Mouse (Mus musculus) urinary bladder, postnatal 14 days (tissue): Measurements from ENCODE around the gene Gna12.
A peak's percentile ranks its signal among the peaks of the same experiment; 100 is the strongest.

Experiments used
- DNase-seq: peaks from one replicate; pipeline ENCODE4 v3.0.0; 2021; ENCODE audit warnings: low spot score

Gene Gna12

DNA sequence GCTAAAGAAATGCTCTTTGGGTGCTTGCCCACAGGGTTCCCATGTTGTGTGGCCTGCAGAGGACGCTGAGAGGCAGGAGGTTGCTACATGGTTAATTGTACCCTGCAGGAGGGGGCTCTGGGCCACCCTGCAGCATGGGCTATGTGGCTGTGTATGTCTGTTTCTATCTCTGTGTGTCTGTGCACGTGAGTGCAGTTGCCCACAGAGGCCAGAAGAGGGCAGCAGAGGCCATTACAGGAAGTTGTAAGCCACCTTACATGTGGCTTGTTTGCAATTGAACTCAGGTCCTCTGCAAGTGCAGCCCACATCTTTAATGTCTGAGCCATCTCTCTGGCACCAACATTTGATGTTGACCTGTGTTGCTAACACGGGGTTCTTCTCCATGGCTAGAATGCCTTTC is 77.6 kb downstream of the Gna12 start:
- DNase-seq: no peak

DNA sequence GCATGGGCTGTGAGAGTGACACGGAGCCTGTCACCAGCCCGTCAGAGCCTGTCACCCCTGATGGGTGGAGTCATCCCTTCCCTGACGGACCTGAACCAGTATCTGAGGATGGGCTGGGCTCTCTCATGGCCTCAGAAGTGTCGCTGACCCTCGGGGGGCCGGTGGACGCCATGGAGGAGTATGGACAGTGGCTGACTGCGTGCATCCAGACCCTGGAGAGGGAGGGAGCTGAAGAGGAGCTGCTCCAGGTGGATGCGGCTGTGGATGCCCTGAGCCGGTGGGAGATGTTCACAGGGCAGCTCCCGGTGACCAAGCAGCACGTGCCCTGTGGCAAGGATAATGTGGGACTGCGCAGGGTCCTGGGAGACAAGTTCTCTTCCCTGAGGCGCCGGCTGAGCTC is 78.2 kb downstream of the Gna12 start:
- DNase-seq: no peak

DNA sequence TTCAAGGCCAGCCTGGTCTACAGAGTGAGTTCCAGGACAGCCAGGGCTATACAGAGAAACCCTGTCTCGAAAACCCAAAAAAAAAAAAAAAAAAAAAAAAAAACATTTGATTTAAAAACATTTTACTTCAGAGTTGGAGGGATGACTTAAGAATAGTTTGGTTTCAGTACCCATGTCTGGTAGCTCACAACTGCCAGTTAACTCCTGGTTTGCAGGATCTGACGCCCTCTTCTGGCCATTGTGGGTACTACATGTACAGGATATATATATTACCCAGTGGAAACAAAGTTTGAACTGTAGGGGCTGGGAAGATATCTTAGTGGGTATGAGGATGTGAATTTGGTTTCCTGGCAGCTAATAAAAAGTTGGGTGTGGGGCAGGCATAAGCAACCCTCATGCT is 79.3 kb downstream of the Gna12 start:
- no peak for DNase-seq

DNA sequence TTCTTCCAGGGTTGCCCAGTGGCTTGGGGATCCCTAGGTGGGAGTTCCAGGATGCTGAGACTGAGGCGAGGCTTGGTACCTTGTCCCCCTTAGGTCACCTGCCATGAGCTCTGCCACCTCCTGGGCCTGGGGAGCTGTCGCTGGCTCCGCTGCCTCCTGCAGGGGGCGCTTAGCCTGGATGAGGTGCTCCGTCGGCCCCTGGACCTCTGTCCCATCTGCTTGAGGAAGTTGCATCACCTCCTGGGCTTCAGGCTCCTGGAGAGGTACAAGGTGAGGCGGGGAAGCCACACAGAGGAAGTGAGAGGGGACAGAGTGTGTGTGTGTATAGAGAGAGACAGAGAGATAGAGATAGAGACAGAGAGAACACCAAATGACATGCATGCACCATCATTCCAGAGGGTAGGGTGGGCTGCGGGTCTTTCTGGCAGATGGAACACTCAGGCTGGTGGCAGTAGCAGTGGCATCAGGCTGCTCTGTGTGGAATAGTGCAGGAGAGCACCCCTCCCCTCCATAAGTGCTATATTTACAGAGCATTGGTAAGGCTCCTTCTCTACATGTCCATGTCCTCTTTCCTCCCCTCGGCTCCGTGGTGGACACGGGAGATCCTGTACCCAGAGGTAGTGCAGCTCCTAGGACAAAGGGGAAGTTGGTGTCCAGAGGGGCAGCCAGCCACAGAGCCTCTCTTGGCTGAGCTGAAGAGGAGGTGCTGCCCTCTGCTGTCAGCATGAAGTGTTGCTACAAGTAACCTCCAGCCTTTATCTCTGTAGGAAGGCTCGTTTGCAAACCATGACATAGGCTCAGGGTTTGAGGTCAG is 81.0 kb downstream of the Gna12 start:
- DNase-seq: peak; percentile 79

DNA sequence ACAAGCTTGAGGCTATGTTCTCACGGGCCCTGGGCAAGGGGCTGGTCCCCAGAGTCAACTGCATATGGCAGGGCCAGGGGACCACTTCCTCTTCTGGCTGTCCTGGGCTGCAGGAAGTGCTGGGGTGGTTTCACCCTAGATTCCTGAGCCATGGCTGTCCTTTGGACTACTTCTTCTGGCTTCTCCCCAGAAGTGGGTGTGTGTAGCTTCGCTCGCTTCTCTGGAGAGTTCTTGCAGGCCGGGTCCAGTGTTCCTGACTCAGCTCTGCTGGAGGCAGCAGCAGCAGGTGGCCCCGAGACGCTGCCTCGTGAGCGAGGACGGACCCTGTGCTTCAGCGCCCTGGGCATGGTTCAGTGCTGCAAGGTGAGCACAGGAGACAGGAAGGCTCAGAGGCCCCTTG is 81.8 kb downstream of the Gna12 start:
- peak; percentile 22 for DNase-seq

DNA sequence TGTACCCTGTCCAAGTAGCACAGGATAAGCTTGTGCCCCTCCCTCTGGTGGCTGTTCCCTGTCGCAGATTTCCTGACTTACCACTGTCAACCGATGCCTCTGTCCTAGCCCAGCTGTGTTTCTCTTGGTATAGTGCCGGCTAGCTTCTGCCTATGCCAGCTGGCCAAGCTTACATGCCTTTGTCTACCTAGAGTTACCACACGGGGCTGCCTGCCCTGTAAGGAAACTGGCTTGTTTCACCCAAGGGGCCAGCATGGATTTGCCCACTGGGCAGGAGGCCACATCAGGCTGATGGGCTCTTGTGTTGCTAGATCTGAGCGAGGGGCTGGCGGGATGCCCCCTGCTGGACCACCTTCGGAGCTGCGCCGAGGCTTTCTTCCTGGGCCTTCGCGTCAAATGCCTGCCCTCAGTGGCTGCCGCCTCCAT is 86.5 kb downstream of the Gna12 start:
- no peak for DNase-seq

DNA sequence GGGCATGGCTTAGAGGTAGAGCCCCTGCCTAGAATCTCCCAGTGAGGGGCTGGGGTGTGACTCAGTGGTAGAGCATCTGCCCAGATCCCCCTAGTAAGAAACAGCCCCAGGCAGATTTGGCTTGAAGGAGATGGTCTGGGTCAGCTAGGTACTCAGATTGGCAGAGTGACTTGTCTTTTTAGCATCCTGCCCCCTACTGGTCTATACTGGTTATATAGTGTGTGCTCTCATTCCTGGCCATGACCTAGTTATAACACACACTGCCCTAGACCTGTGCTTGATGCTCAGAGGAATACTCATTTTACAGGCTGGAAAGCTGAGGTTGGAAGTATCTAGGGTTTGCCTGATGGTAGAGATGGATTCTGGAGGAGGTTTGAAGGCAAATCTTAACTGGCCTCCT is 88.4 kb downstream of the Gna12 start:
- DNase-seq: no peak

DNA sequence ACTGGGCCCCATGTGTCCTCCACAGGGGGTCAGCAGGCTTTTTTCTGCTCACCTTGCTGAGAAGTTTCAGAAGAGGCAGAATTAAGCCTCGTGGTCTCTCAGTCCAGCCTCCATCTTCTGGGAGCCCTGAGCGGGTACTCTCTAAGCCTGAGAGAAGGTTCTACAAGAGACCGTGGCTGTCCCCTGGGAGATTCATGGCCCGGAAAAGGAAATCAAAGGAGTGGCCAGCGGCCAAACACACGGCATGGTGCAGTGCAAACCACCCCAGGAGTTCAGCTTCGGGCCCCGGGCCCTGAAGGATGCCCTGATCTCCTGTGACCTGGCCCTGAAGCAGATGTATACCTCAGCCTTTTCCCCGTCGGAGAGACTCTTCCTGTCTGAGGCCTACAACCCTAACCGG is 89.2 kb downstream of the Gna12 start:
- no peak for DNase-seq

DNA sequence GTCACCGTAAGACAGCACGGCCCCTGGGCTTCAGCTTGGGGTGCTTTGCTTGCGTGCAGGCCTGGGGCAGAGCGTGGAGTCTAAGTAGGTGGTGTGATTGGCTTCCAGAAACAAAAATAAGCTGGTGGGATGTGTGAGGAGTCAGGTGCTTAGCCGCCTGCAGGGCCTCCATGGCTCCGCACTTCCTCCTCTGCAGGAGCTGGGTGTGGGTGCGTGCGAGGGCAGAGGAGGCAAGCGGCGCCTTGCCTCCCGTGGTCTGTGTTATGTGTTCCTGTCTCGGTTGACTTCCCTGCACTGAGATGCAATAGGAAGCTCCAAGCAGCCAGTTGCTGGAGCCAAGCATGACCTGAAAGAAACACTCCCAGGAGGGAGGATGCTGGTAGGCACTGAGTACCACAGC is 90.4 kb downstream of the Gna12 start:
- no peak for DNase-seq

DNA sequence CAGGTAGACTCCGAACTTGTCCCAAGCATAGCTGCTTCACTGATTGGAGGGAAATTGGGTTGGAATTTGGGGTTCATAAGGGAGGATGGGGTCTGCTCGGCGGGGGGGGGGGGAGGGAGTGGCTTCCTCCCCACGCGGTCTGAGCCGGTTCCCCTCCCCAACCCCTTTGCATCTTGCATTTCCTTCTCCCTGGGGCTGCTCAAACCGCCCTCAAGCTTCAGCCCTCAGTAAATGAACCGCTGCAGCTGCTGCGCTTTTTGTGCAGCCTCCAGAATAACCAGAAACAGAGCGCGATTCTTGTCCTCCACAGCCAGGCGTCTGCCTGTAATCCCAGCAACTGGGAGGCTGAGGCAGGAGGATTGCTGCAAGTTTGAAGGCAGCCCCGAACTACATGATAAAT is 94.1 kb downstream of the Gna12 start:
- DNase-seq: no peak

DNA sequence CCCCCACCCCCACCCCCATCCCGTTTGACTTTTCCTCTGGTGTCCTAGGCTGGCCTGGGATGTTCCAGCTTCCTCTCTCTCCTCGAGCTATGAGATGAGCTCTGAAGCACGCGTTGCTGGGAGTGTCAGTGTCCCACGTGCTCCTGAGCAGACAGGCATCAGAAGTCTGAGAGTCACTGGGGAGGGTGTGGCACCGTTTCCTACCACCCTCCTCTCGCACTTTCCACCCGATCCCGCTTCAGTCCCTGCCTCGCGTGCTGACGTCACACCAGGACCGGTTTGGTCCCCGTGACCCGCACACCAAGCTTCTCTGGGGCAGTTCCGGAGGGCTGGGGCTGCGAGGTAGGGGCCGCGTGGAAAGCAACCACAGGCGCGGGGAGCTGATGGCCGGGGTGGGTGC is 94.9 kb downstream of the Gna12 start:
- DNase-seq: peak; percentile 33

DNA sequence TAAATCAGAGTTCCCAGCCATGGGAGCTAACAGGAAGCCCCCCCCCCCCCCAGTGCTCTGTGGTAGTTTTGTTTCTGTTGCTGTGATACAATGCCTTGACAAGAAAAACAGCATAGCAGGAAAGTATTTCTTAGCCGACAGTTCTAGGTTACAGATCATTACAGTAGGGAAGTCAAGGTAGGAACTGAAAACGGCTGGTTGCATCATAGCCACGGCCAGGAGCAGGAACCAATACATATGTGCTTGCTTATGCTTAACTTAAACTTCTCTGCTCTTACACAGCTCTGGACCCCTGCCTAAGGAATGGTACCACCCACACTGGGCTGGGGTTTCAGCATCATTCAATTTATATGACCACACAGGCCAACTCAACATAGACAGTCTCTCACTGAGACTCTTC is 96.9 kb downstream of the Gna12 start:
- DNase-seq: no peak

DNA sequence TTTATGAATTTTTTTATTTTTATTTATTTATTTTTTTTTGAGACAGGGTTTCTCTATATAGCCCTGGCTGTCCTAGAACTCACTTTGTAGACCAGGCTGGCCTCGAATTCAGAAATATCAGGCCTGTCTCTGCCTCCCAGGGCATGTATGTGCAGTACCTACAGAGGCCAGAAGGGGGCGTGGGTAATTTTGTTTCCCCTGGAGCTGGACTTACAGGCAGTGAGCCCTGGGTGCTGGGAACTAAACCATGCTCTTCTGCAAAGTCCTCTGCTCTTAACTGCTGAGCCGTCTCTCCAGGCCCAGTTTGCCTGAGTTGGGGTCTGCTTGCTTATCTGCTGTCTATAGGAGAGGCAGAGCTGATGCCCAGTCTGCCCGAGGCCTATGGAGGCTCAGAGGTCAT is 98.0 kb downstream of the Gna12 start:
- no peak for DNase-seq

DNA sequence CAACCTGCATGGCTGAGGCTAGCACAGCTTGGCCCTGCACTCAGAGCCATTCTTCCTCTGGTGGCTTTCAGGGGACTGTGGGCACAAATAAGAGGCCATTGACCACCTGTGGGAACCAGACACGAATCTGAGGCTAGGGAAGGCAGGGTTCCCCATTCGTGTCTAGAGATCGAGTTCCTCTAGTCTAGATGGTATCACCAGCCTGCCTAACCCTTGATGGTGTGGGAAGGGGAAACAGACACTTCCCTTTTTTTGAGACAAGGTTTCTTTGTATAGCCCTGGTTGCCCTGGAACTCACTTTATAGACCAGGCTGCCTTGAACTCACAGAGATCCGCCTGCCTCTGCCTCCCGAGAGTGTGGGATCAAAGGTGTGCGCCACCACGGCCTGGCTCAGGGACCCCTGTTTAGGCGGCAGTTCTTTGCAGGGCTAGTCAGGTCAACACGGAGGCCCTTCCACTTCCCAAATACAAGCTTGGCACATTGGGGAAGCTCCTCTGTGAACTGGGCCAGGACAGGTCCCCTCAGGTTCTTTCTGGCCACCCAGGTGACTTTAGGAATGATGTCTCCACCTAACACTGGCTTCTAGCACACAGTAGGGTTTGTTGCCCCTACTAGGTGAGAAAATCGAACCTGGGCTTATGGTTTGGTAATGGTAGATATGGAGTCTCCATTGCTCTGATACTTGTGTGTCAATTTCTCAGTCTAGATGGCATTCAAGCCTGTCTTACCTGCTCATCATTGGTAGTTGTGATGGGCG is 99.0 kb downstream of the Gna12 start:
- DNase-seq: no peak

DNA sequence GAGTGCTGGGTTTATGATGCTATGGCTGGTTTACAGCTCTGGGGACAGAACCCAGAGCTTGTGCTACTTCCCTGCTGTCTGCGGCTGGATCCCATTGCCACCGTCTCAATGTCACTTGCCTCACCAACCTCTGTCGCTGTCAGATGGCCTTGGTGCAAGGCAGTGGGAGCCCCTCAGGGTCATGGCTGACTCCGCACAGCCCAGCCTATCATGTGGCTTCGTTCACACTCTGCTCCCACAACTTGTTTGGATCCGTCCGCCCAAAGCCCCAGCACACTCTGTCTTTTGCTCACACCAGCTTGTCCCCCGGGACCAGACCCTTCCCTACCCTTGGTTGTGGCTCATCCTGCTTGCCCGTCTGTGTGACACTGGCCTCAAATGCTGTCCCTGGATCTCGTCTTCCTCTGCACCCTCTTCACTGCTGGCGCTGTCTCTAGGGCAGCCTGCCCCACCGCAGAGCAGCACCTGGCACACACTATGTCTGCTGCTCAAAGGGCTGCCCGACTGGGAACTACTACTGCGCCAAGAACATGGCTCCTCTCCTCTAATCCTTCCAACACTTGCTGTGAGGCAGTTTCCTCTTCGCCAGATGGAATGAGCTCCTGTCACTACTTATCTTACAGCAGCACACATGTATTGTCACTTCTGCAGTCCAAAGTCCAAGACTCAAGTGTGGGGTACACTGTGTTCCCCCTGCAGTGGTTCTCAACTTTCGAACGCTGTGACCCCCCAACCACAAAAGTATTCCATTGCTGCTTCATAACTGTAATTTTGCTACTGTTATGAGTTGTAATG is 103.1 kb downstream of the Gna12 start:
- DNase-seq: no peak

DNA sequence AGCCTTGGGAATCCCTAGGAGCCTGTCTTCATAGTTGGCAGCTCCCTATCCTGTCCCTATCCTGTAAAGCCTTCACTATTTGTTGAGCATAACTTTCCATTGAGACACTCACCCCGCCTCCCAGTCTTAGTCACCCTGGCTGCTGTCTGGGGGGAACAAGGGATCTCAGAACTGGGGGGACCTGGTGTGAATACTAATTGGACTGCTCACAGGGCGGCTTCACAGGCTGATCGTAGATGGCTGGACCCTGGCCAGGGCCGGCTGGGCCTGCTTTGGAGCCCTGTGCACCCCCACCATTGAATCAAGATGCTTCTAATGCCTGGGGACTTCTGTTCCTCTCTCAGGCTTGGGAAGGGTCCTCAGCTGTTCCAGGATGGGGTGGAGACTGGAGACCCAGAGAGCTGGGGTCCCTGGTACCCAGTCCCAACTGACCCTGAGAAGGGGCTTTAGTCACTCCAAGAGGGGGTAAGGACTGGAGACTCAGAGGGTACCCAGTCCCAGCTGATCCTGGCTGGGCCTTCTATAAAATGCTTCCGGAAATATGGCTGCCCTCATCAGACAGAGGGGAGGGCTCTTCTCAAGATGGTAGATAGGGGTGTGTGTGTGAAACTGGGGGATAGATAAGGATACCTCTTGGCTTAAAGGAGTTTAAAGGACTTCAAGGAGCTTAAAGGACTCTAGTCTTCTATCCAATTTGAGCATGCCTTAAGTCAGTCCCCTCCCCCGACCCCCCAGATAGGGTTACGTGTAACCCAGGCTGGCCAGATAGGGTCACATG is 104.0 kb downstream of the Gna12 start:
- no peak for DNase-seq

DNA sequence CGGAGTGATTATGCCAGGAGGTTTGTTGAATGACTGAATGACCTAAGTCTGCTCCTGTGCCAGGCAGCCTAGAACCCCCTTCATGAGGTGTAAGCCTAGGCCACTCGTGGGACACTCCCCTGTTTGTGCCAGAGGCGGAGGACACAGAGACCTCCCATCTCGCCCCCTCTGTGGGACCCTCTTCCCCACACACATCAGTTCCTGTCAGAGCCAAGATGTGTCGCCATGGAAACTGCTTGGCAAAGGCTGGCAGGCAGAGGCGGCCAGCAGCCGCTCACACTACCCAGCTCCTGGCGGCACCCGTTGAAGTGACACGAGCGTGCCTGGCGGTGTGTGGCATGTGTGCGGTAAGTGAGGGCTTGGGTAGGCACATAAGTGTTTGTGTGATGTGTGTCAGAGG is 106.4 kb downstream of the Gna12 start, which contains the start of gene Amz1:
Gene Amz1 (plus strand): TSS at position 306 of the 400 bp plus-strand sequence.
- DNase-seq: no peak

DNA sequence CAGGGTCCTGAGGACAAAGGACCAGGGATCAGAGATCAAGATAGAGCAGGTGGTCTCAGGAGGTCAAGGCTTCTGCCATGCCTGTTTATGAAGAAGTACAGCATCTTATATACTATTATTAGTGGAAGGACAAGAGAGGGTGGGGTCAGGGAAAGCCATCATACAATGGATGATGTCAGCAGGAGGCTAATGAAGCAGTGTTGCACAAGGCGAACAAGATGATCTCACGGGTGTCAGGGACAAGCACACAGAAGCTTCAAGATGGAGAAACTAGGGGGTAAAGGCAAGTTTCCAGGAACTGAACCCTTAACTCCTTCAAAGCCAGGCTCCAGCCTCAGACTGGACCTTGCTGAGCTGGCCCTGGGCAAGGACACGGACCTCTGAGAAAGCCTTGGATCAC is 108.1 kb downstream of the Gna12 start:
- DNase-seq: no peak

DNA sequence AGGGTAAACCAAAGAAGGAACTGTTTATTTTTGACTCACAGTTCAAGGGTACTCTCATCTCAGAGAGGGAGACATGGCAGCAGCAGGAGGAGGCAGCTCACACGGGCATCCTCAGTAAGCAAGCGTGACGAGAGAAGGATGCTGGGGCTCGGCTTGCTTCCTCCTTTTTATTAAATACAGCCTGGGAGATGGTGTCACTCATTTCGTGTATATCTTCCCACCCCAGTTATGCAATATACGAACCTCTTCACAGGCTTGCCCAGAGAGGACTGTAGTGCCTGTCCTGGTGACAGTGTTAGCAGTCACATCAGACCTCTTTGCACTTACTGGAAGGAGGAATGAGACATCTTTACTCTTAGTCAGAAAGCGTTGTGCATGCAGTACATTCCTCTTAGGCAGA is 109.5 kb downstream of the Gna12 start:
- no peak for DNase-seq

DNA sequence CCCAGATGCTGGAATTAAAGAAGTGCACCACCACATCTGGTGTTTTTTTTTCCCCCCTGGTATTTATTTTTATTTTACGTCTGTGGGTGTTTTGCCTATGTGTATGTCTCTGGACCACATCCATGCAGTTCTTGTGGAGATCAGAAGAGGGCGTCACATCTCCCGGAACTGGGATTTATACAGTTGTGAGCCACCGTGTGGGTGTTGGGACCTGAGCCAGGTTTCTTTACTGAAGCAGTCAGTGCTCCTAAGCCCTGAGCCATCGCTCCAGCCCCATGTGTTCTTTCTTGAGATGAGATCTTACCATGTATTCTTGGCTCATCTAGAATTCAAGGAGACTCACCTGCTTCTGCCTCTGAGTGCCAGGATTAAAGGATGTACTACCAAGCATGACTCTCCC is 119.2 kb downstream of the Gna12 start:
- no peak for DNase-seq

DNA sequence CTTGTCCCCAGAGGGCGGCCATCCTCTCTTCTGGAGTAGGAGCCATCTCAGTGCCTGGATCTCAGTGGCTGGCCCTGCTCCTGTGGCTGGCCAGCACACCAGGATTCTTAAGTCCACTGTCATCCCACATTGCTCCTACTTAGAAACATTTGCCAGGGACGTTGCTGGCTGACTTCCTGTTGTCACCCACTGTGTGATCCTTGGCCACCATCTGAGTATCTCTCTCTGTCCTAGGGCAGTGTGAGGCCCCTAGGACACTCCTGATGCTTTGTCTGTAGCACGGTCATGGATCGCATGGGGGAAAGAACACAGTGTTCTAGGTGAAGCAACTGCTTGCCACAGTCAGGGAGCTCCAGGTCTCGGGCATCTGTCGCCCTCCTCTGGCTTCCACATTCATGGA is 119.9 kb downstream of the Gna12 start:
- DNase-seq: no peak
